Mouse (Mus musculus) left cerebral cortex, postnatal 10 days (tissue): Measurements from ENCODE around the gene Exoc4. TPM values are rescaled to one million over a fixed set of nuclear protein-coding genes. Genes with fewer than 3 reads are reported as not detected.

Experiments used
- DNase-seq, 2 experiments: peaks; one replicate each; pipeline ENCODE4 v3.0.0; 2021 to 2022; ENCODE audit warnings: low spot score in 2 of 2, mixed read lengths in 1 of 2; ENCODE audit errors: extremely low spot score in 1 of 2
- intact Hi-C: fragments of 180-260 bp; cut with DNase I; formaldehyde crosslinking; loops from one replicate; pipeline ENCODE4 v1.15.1; 2025
- total RNA-seq, 2 experiments: library from RNA; stranded (reverse); gene quantifications; 2 replicates each; pipeline ENCODE4 v1.2.3; 2021

Exoc4 gene
- total RNA-seq, 2 experiments from 2014 or later: 65.7 to 79.9 TPM

GRCm38 (mm10) chr6:33950113-33950512 lies 701.2 kb downstream of the Exoc4 start:
- intact Hi-C loops: no loop called here
- no peak for DNase-seq

- no peak for DNase-seq
- intact Hi-C loops: no loop called here
Observed at GRCm38 (mm10) chr6:33955469-33955868, 706.6 kb downstream of the Exoc4 start.

GRCm38 (mm10) chr6:33958281-33958680 lies 709.4 kb downstream of the Exoc4 start:
- DNase-seq: no peak
- intact Hi-C loops: no loop called here

- DNase-seq: no peak
- intact Hi-C loops: no loop called here
Observed at GRCm38 (mm10) chr6:33960766-33961165, 711.9 kb downstream of the Exoc4 start.

GRCm38 (mm10) chr6:33963092-33963491 lies 714.2 kb downstream of the Exoc4 start:
- intact Hi-C loops: no loop called here
- DNase-seq: no peak

- no peak for DNase-seq
- intact Hi-C loops: no loop called here
Observed at GRCm38 (mm10) chr6:33965571-33965970, 716.7 kb downstream of the Exoc4 start.

GRCm38 (mm10) chr6:33968746-33969145 lies 719.9 kb downstream of the Exoc4 start:
- DNase-seq: no peak
- intact Hi-C loops: no loop called here

GRCm38 (mm10) chr6:33972801-33973200 lies 723.9 kb downstream of the Exoc4 start:
- intact Hi-C loops: no loop called here
- no peak for DNase-seq

- DNase-seq: no peak
- intact Hi-C loops: no loop called here
Observed at GRCm38 (mm10) chr6:33976576-33976975, 727.7 kb downstream of the Exoc4 start.

- intact Hi-C loops: no loop called here
- no peak for DNase-seq
Observed at GRCm38 (mm10) chr6:33977448-33977847, 728.6 kb downstream of the Exoc4 start.

GRCm38 (mm10) chr6:33977880-33978279 lies 729.0 kb downstream of the Exoc4 start:
- intact Hi-C loops: no loop called here
- no peak for DNase-seq

- intact Hi-C loops: no loop called here
- DNase-seq: no peak
Observed at GRCm38 (mm10) chr6:33982709-33983108, 733.8 kb downstream of the Exoc4 start.

GRCm38 (mm10) chr6:33987132-33987531 lies 738.2 kb downstream of the Exoc4 start:
- intact Hi-C loops: no loop called here
- no peak for DNase-seq

- no peak for DNase-seq
- intact Hi-C loops: no loop called here
Observed at GRCm38 (mm10) chr6:33992213-33993034, 743.5 kb downstream of the Exoc4 start.

- no peak for DNase-seq
- intact Hi-C loops: no loop called here
Observed at GRCm38 (mm10) chr6:33993842-33994241, 745.0 kb downstream of the Exoc4 start.

GRCm38 (mm10) chr6:33998590-33998989 lies 749.7 kb downstream of the Exoc4 start:
- no peak for DNase-seq
- intact Hi-C loops: no loop called here

- intact Hi-C loops: no loop called here
Observed at GRCm38 (mm10) chr6:33999530-33999929, 750.6 kb downstream of the Exoc4 start.

GRCm38 (mm10) chr6:34000644-34001043 lies 751.8 kb downstream of the Exoc4 start:
- DNase-seq: no peak
- intact Hi-C loops: no loop called here

More at GRCm38 (mm10) chr6:33999530-33999929, 750.6 kb downstream of the Exoc4 start:
- no peak for DNase-seq

GRCm38 (mm10) chr6:34003033-34003432 lies 754.1 kb downstream of the Exoc4 start:
- no peak for DNase-seq
- intact Hi-C loops: no loop called here

- intact Hi-C loops: no loop called here
- DNase-seq: no peak
Observed at GRCm38 (mm10) chr6:34013469-34013868, 764.6 kb downstream of the Exoc4 start.
